Mouse (Mus musculus) cerebellum, adult 8-10 months (tissue): Measurements from ENCODE around the gene Gm20736.
"Not testable (repeated sequence)": the region's sequence is repeated elsewhere in the genome, so short reads cannot be mapped to it uniquely, and the experiment has no call there.

Source experiments
- DNase-seq: peaks from one replicate; pipeline ENCODE4 v3.0.0; 2022

Gene Gm20736

DNA sequence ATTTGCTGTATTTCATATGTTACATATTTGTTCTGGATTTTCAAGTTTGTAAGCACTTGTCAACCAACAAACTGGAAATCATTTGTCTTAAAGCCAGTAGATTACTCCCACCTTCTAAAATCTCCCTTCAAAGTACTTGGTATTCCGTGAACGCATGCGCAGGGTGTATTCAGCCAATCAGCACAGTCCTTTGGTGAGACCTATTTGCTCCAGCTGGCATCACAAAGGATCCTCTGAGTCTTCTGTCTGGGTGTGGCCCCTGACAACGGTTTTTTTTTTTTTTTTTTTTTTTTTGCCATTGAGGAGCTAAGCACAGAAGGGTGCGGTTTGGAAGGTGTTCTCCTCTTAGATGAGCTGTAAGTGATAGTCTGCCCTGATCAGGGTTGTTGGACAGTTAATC, at the start of gene Gm20736:
Gm20736 (plus strand) TSS at position 301 of the 400 bp plus-strand sequence.
- DNase-seq, result not testable (repeated sequence)
